Comparison of ENCODE assay signal across 10 mouse cellular contexts in genomic region chr13:52702201-52702611, GRCm38 (mm10).
DNase-seq lines count a peak whose midpoint lies in the region; ATAC-seq and TF ChIP-seq lines count a peak whose summit lies in the region.
"Had no signal": no experiment of that assay in that cellular context is flagged by ENCODE, and none has a peak within 500 bp of the region (broad histone marks: within the 10 kb centered on the region; RNA-seq: fewer than 3 reads in every experiment).

No protein-coding gene starts in this region.

- H3K36me3 ChIP-seq in hindbrain, embryonic 10.5 days = no peaks in the 10 kb centered on the region
- H3K36me3 ChIP-seq in hindbrain, embryonic 12.5 days = no peaks in the 10 kb centered on the region
- H3K36me3 ChIP-seq in neural tube, embryonic 11.5 days (ENCODE audit: control insufficient read depth, insufficient read depth, low read length) = no peaks in the 10 kb centered on the region

- H3K9ac ChIP-seq in hindbrain, embryonic 12.5 days = no peak overlapping the region
- no peak overlapping the region for H3K9ac ChIP-seq in neural tube, embryonic 11.5 days (ENCODE audit: low read length)

- H3K4me1 ChIP-seq in hindbrain, embryonic 10.5 days (replicated peaks) = peaks cover 18% of the 10 kb centered on the region
- H3K4me1 ChIP-seq in hindbrain, embryonic 12.5 days = peaks cover 6% of the 10 kb centered on the region; the same call in 1 of the 2 replicates
- no peaks in the 10 kb centered on the region for H3K4me1 ChIP-seq in neural tube, embryonic 11.5 days (ENCODE audit: control insufficient read depth, insufficient read depth, low read length)

- TF ChIP-seq POLR2A in brain, embryonic 14.5 days (IDR thresholded peaks at IDR 0.05; ENCODE audit: borderline replicate concordance, extremely low read depth, insufficient read depth, insufficient read length, poor library complexity, severe bottlenecking) = no peak

- 44% methylated on average over 15 of the region's 15 CpGs for WGBS in hindbrain, embryonic 10.5 days
- 40% methylated on average over 15 of the region's 15 CpGs for WGBS in hindbrain, embryonic 12.5 days
- 45% methylated on average over 15 of the region's 15 CpGs for WGBS in neural tube, embryonic 11.5 days

- 0 out of 2 replicates have a peak overlapping the region, but pooled peaks have one; percentile 9 for H3K27ac ChIP-seq in hindbrain, embryonic 10.5 days
- H3K27ac ChIP-seq in hindbrain, embryonic 12.5 days = no peak overlapping the region
- H3K27ac ChIP-seq in neural tube, embryonic 11.5 days (ENCODE audit: low read depth, low read length) = no peak overlapping the region

- no peaks in the 10 kb centered on the region for H3K27me3 ChIP-seq in hindbrain, embryonic 10.5 days (ENCODE audit: insufficient read depth, poor library complexity, severe bottlenecking)
- H3K27me3 ChIP-seq in hindbrain, embryonic 12.5 days = no peaks in the 10 kb centered on the region
- no peaks in the 10 kb centered on the region for H3K27me3 ChIP-seq in neural tube, embryonic 11.5 days (ENCODE audit: control insufficient read depth, insufficient read depth, low read length)
- H3K27me3 ChIP-seq: Patski had no signal

- ATAC-seq in hindbrain, embryonic 12.5 days (ENCODE audit: low FRiP score) = no peak
- ATAC-seq in neural tube, embryonic 11.5 days (ENCODE audit: insufficient read depth, low FRiP score, low TSS enrichment) = no peak
- ATAC-seq: Patski had no signal

- H3K4me3 ChIP-seq in hindbrain, embryonic 10.5 days = no peak overlapping the region
- no peak overlapping the region for H3K4me3 ChIP-seq in hindbrain, embryonic 12.5 days
- no peak overlapping the region for H3K4me3 ChIP-seq in neural tube, embryonic 11.5 days (ENCODE audit: low read depth, low read length)
- H3K4me3 ChIP-seq: megakaryocyte, embryonic 14.5 days had no signal

- H3K4me2 ChIP-seq in hindbrain, embryonic 12.5 days (replicated peaks) = no peak overlapping the region
- no peak overlapping the region for H3K4me2 ChIP-seq in neural tube, embryonic 11.5 days (ENCODE audit: low read depth)

- H3K9me3 ChIP-seq in hindbrain, embryonic 10.5 days = no peaks in the 10 kb centered on the region; the same call in 1 of the 2 replicates
- no peaks in the 10 kb centered on the region for H3K9me3 ChIP-seq in hindbrain, embryonic 12.5 days (replicated peaks)
- no peaks in the 10 kb centered on the region for H3K9me3 ChIP-seq in neural tube, embryonic 11.5 days (ENCODE audit: control insufficient read depth, low read length)
- H3K9me3 ChIP-seq: megakaryocyte, embryonic 14.5 days had no signal

- DNase-seq in hindbrain, embryonic 10.5 days (ENCODE audit: low spot score) = peak; percentile 51
- DNase-seq in brain, embryonic 14.5 days (ENCODE audit: low read depth) = peak; percentile 43
- DNase-seq in fibroblast of lung, adult 2 months (ENCODE audit: low read depth) = peak; percentile 30
- peak; percentile 28 for DNase-seq in neural tube, embryonic 11.5 days (ENCODE audit: low spot score)
- no peak for DNase-seq in spleen, adult 12 weeks (ENCODE audit: low spot score)
- DNase-seq in liver = no peak
- no peak for DNase-seq in heart, adult 11 months

- no peak for TF ChIP-seq CTCF in brain, embryonic 14.5 days (IDR thresholded peaks at IDR 0.05; ENCODE audit: borderline replicate concordance, extremely low read depth, insufficient read depth, insufficient read length)

Comparison
In these comparisons a context has a peak if more than half of its experiments do, and no peak if none do; other contexts are left out.
1. DNase-seq: peak in hindbrain, embryonic 10.5 days (single experiment), brain, embryonic 14.5 days (single experiment), fibroblast of lung, adult 2 months (single experiment) and neural tube, embryonic 11.5 days (single experiment); none in spleen, adult 12 weeks (single experiment), liver (single experiment) and heart, adult 11 months (single experiment).